ENCODE assay signal across 17 mouse cellular contexts in genomic region chr12:94488721-94489120, GRCm38 (mm10).
"Had no signal": no experiment of that assay in that cellular context is flagged by ENCODE, and none has a peak within 500 bp of the region (broad histone marks: within the 10 kb centered on the region; RNA-seq: fewer than 3 reads in every experiment).

No protein-coding gene starts in this region.

- H3K9me3 ChIP-seq: lung, embryonic 15.5 days; megakaryocyte, embryonic 14.5 days; midbrain, embryonic 13.5 days; midbrain, embryonic 15.5 days; neural tube, embryonic 12.5 days; stomach, embryonic 15.5 days had no signal

- H3K4me1 ChIP-seq: lung, embryonic 15.5 days; megakaryocyte, embryonic 14.5 days; midbrain, embryonic 13.5 days; midbrain, embryonic 15.5 days; neural tube, embryonic 12.5 days; stomach, embryonic 15.5 days had no signal

- H3K4me3 ChIP-seq: lung, embryonic 15.5 days; megakaryocyte, embryonic 14.5 days; midbrain, embryonic 13.5 days; midbrain, embryonic 15.5 days; neural tube, embryonic 12.5 days; stomach, embryonic 15.5 days had no signal

- H3K27ac ChIP-seq: lung, embryonic 15.5 days; macrophage; midbrain, embryonic 13.5 days; midbrain, embryonic 15.5 days; neural tube, embryonic 12.5 days; stomach, embryonic 15.5 days; stomach, postnatal 0 days had no signal

- H3K9ac ChIP-seq: lung, embryonic 15.5 days; midbrain, embryonic 13.5 days; midbrain, embryonic 15.5 days; neural tube, embryonic 12.5 days; stomach, embryonic 15.5 days had no signal

- H3K4me2 ChIP-seq: lung, embryonic 15.5 days; midbrain, embryonic 11.5 days; midbrain, embryonic 13.5 days; midbrain, embryonic 15.5 days; neural tube, embryonic 12.5 days; stomach, embryonic 15.5 days had no signal

- H3K27me3 ChIP-seq: lung, embryonic 15.5 days; megakaryocyte, embryonic 14.5 days; midbrain, embryonic 13.5 days; midbrain, embryonic 15.5 days; neural tube, embryonic 12.5 days; stomach, embryonic 15.5 days had no signal

- H3K36me3 ChIP-seq: lung, embryonic 15.5 days; midbrain, embryonic 13.5 days; midbrain, embryonic 15.5 days; neural tube, embryonic 12.5 days; stomach, embryonic 15.5 days had no signal

- ATAC-seq: lung, postnatal 0 days; midbrain, embryonic 13.5 days; midbrain, embryonic 15.5 days had no signal

- DNase-seq: lung, adult 2 months; lung, postnatal 14 days; lung, postnatal 36 days; right cerebral cortex, postnatal 14 days; thymus, adult 2 months; thymus, postnatal 25 days; thymus, postnatal 4 days had no signal
